Mouse (Mus musculus) adrenal gland, adult 10 weeks (tissue): Measurements from ENCODE around the gene Mapk12. TPM values are rescaled to one million over a fixed set of nuclear protein-coding genes. Genes with fewer than 3 reads are reported as not detected.

ENCODE experiments used
- polyA plus RNA-seq: library from polyadenylated mRNA; stranded (reverse); fragments of 350-450 nt; fragmentation: Illumina TruSeq; extraction: RNeasy Lipid Tissue Mini Kit (QIAGEN cat#74804); gene quantifications from one replicate; pipeline ENCODE4 v1.2.3, GENCODE M21; 2014; ENCODE audit warnings: low read depth, low replicate concordance

The Mapk12 gene
- polyA plus RNA-seq: 1.4 TPM

DNA sequence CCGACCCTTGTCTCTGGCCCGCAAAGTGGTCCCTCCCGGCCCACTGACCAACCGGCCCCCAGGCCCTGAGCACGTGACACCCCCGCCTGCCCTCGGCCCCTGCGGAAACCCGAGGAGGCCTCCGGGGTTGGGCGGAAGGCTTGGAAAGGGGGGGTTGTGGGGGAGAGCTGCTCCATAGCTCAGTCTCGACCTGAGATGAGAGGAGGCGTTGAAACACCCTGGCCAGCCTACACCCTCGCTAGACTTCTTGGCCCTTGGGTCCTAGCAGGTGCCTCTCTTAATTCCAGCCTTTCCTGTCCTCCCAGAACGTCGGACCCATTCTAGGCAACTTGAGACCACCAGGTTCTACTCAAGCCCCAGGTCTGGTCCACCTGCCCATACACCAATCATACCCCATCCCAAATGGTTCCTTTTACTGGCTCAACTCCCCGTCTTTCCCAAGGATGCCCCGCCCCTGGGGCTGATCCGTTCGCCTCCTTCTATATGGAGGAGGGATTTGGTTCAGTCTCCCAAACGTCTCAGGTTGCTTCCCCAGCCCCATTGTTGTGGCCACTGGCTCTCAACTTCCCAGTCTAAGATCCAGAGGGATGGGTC lies at the start of gene Mapk12:
Gene Mapk12 (minus strand): TSS at position 45 of the 594 bp plus-strand sequence.

DNA sequence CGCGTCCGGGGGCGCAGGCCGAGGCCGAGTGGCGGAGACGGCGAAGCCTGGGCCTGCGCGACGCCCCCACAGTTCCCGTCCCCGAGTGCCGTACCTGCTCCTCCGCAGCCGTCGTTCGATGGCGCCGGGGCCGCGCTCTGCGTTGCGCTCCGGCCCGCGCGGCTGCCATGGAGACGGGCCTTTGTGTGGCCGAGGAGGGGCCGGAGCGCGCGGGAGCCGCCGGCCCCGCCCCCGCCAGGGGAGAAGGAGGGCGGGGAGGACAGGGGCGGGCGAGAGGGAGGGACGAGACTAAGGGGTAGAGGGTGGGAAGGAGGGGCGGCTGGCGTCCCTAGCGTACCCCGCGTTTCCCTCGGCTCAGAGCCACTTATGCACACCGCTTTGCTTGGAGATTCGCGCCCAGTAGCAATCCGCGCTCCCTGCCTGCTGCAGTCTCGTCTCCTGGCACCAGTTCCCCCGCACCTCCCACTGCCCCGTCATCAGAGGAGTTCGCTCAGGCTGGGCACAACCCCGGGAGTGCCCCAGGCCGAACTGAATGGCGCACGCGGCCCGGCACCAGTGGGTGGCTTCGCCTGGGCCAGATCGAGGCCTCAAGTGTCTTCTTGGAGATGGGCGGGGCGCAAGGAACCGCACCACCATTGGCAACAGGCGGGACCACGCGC lies 40.2 kb upstream of the Mapk12 start, which contains the start of gene Plxnb2:
Gene Plxnb2 (minus strand): TSS at position 218 of the 659 bp plus-strand sequence.

DNA sequence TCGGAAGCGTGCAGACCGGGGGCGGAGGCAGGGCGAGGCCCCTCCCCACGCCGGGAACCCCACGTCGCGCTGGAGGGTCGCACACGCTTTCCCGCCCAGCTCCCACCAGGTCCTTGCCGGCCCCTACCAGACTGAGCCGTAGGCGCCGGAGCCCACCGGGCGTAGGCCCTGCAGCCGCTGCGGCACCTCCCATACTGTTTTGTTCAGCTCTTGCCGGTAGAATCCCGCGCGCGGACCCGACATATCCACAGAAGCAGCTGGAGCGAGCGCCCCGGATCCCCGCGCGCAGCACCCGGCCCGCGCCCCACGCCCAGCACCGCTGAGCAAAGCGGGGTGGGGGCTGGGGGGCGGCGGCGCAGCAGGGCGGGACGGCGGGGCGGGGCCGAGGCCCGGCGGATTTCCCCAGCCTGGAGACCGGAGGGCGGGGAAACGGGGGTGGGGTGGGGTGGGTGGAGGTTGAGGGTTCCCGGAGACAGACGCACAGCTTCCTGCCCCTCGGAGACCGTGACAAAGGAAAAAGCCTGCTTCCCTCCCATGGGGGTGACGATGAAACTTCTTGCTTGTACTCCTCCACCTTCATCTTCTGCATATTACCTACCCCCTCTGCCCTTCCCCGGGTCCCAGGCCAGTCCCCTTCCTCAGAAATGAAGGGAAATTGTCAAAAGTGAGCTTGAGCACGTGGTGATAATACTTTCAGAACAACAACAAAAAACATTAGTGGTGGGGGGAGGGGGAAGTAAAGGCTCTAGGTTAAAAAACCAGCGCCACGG lies 9.0 kb upstream of the Mapk12 start, which contains the start of gene Mapk11:
Gene Mapk11 (minus strand): TSS at position 358 of the 770 bp plus-strand sequence.

DNA sequence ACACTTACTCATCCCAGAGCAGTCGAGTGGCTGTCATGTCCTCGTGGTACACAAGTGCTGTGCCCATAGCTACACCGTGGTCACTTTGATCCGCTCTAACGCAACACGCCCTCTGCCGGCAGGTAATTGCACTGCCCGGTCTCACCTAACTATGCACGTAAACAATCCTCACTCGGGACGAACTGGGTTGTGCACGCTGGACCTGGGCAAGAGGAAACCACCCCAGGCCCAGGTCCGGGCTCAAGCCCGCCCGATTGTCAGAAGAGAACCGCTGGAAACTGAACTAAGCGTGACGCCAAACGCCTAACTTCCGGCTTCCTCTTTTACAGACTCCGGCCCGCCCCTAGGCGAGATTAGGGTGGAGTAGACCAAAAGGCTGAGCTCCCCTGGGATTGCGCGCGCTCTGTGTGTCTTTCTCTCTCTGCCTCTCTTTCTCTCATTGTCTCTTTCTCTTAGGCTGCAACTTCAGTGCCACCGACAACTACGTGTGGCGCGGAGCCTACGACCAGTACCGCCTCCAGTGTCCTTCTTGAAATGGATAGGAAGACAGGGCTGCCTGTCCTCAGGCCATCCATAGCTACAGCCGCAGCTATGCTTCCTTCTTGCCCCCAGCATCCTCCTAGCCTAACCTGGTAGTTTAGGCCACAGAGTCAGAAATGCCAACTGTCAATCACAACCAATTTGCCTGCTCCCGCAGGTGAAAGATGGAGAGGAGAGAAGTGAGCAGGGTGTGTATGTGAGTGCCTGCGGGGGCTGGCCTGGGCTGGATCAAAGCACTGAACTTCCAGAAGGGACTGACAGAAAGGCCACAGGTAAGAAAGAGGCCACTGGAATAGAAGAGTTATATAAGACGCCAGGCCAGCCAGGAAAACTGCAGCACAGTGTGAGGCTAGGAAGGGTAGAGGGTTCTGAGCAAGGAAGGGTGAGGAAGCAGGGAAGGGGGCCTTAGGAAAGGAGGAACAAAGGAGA lies 11.8 kb downstream of the Mapk12 start, which contains the start of gene Hdac10:
Gene Hdac10 (minus strand): TSS at position 319 of the 969 bp plus-strand sequence.

DNA sequence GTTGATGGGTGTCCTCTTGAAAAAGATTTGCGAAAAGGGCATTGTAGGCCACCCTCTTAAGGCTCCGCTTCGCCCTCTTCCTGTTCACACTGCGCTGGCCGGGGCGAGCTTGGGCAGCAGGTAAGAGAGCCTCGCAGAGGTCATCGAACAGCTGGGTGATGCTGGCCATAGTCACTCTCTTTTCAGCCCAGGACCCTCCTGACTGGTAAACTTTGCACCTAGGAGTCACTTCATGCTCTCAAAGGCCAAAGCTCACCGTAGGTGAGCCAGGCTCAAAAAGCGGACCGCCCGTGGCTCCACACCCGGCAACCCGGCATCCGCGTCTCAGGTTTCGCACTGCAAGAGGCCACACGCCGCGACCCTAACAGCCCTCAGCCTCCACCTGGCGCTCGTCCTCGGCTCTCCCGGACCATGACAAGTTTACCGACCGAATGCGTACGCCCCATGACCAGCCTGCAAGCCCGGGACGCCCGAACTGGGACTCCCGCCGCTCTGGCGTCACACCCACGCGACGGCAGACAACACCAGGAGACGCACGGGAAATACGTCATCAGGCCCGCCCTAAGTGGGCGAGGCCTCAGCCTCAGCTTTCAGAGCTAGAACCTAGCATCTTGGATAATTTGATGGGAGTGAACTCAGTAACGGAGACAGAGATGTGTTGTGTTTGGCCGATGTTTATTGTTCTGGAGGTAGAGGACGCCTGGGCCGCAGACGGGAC lies 17.7 kb downstream of the Mapk12 start, which contains the start of gene Tubgcp6:
Gene Tubgcp6 (minus strand): TSS at position 464 of the 718 bp plus-strand sequence.

DNA sequence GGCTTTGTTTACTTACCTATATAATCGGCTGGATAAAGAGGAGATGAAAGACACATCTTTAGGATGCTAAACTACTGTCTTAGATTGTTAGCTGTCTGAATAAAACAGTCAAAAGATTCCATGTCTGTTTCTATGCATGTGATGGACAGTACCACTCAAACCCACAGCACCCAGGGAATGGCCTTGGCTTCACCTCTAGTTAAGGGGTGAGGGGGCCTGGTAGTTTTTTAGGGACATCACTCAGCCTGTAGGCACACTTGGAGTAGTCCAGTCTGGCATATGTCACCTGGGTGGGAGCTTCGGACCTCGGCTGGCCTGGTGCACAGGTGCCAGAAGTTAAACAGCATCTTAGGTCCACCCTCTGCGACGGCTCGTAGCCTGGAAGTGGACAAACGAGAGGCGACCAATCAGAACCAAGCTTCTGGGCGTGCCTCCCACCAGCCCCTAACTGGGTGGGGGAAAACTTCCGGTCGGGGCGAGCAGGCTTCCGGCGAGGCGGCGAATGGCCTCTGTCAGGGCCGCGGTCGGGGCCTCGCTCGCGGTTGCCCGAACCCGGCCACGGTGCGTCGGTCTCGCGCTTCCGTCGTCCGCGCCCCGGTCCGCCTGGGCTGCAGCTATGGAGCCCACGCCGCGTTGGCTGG lies 51.8 kb downstream of the Mapk12 start, which contains the start of gene Selenoo:
Gene Selenoo (plus strand): TSS at position 478 of the 641 bp plus-strand sequence.

Other genes starting within 250 kb of the Mapk12 start
- not detected for gene Ttll8, start 186.3 kb downstream of the Mapk12 start, polyA plus RNA-seq
- not detected for gene Mlc1, start 161.7 kb downstream of the Mapk12 start, polyA plus RNA-seq
- gene Mov10l1, start 157.8 kb downstream of the Mapk12 start, polyA plus RNA-seq: not detected
- not detected for gene Panx2, start 81.0 kb downstream of the Mapk12 start, polyA plus RNA-seq
- 3.2 TPM for gene Trabd, start 65.6 kb downstream of the Mapk12 start, polyA plus RNA-seq
- 5.4 TPM for gene Selenoo, start 51.6 kb downstream of the Mapk12 start, polyA plus RNA-seq
- gene Tubgcp6, start 17.6 kb downstream of the Mapk12 start, polyA plus RNA-seq: 1.6 TPM
- gene Hdac10, start 12.0 kb downstream of the Mapk12 start, polyA plus RNA-seq: not detected
- gene Mapk11, start 8.9 kb upstream of the Mapk12 start, polyA plus RNA-seq: 0.47 TPM
- gene Plxnb2, start 40.1 kb upstream of the Mapk12 start, polyA plus RNA-seq: 4.9 TPM
- 0.29 TPM for gene Dennd6b, start 55.8 kb upstream of the Mapk12 start, polyA plus RNA-seq
- gene Ppp6r2, start 70.8 kb upstream of the Mapk12 start, polyA plus RNA-seq: 12.2 TPM
- gene Sbf1, start 174.6 kb upstream of the Mapk12 start, polyA plus RNA-seq: 3.1 TPM
- not detected for gene Adm2, start 182.0 kb upstream of the Mapk12 start, polyA plus RNA-seq
- gene Miox, start 193.7 kb upstream of the Mapk12 start, polyA plus RNA-seq: not detected
- 3.0 TPM for gene Lmf2, start 215.0 kb upstream of the Mapk12 start, polyA plus RNA-seq
- 12.4 TPM for gene Ncaph2, start 215.0 kb upstream of the Mapk12 start, polyA plus RNA-seq
- 0.52 TPM for gene Sco2, start 233.1 kb upstream of the Mapk12 start, polyA plus RNA-seq
- not detected for gene Tymp, start 236.3 kb upstream of the Mapk12 start, polyA plus RNA-seq
- gene Odf3b, start 238.6 kb upstream of the Mapk12 start, polyA plus RNA-seq: not detected
- gene Klhdc7b, start 244.2 kb upstream of the Mapk12 start, polyA plus RNA-seq: not detected